Mouse (Mus musculus) heart, embryonic 13.5 days (tissue): Measurements from ENCODE around the gene Cldn13. TPM values are rescaled to one million over a fixed set of nuclear protein-coding genes. Genes with fewer than 3 reads are reported as not detected.

ENCODE experiments used
- ATAC-seq: fragments of 200-750 bp; cut with Nextera tagmentation; 2 replicates; pipeline ENCODE4 v1.8.0; 2017; ENCODE audit warnings: moderate TSS enrichment; ENCODE audit not compliant: insufficient number of reproducible peaks, low FRiP score, low TSS enrichment; ENCODE audit errors: extremely low read depth
- H3K27ac ChIP-seq: fragments of 300-500 bp; sonication (generic); replicated peaks from 2 replicates; pipeline ENCODE4 v1.5.1; 2015; ENCODE audit warnings: moderate library complexity, mild to moderate bottlenecking, inconsistent platforms
- H3K27me3 ChIP-seq: fragments of 300-500 bp; sonication (generic); replicated peaks from 2 replicates; pipeline ENCODE4 v1.6.1; 2015; ENCODE audit warnings: mild to moderate bottlenecking, inconsistent platforms
- H3K36me3 ChIP-seq: fragments of 300-500 bp; sonication (generic); 2 replicates; pipeline ENCODE4 v1.6.1; 2015; ENCODE audit warnings: mild to moderate bottlenecking, inconsistent platforms
- H3K4me1 ChIP-seq: fragments of 300-500 bp; sonication (generic); 2 replicates; pipeline ENCODE4 v1.6.1; 2015; ENCODE audit warnings: inconsistent platforms
- H3K4me2 ChIP-seq: fragments of 300-500 bp; sonication (generic); 2 replicates; pipeline ENCODE4 v1.6.1; 2015; ENCODE audit warnings: inconsistent platforms, mild to moderate bottlenecking, moderate library complexity
- H3K4me3 ChIP-seq: fragments of 300-500 bp; sonication (generic); 2 replicates; pipeline ENCODE4 v1.5.1; 2015; ENCODE audit warnings: moderate library complexity, mild to moderate bottlenecking, inconsistent platforms
- H3K9ac ChIP-seq: fragments of 300-500 bp; sonication (generic); 2 replicates; pipeline ENCODE4 v1.6.1; 2015; ENCODE audit warnings: inconsistent platforms, mild to moderate bottlenecking, moderate library complexity
- H3K9me3 ChIP-seq: fragments of 300-500 bp; sonication (generic); 2 replicates; pipeline ENCODE4 v1.6.1; 2016; ENCODE audit warnings: inconsistent platforms
- WGBS: fragments of 180-500 bp; shearing (Covaris S2); methylation state at CpG from one replicate; pipeline ENCODE4 v1.1.7; 2015; ENCODE audit warnings: mixed read lengths; 5-methylcytosine and 5-hydroxymethylcytosine counted together
- polyA plus RNA-seq: library from polyadenylated mRNA; unstranded; fragments of >200 nt; fragmentation: Nextera tagmentation; extraction: Ambion mirVana; gene quantifications from 2 replicates; pipeline ENCODE4 v1.2.1, GENCODE M21; 2015

Gene Cldn13
- polyA plus RNA-seq, 1 experiment from 2014 or later: 3.2 TPM

DNA sequence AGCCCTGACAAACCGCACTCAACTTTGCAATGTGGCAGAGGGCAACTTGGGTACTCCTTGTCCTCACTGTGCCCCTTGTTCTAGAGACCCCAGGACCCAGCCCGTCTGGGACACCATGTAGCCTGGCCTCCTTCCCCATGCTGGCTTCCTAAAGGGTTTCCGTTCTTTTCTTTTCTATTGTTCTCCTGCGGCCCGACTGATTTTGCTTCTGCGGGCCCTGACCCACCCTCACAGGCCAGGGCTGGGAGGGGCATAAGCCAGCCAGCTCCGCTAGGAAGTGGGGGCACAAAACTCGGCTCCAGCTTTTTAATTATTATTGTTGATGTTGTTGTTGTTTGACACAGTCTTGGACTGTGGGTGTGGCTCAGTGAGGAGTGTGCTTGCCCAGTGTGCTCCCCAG, 23.8 kb downstream of the Cldn13 start:
- WGBS: 65% methylated on average over 8 of the region's 8 CpGs
- no peaks in the 10 kb centered on the region for H3K36me3 ChIP-seq
- ATAC-seq: no peak
- H3K9ac ChIP-seq: no peak overlapping the region
- H3K4me3 ChIP-seq: no peak overlapping the region
- peaks cover 19% of the 10 kb centered on the region for H3K4me1 ChIP-seq
- peak overlapping the region; percentile 70 for H3K27ac ChIP-seq
- peaks cover 4% of the 10 kb centered on the region; the same call in 1 of the 2 replicates for H3K9me3 ChIP-seq
- H3K4me2 ChIP-seq: no peak overlapping the region
- H3K27me3 ChIP-seq: no peaks in the 10 kb centered on the region; the same call in 1 of the 2 replicates

- Histone ChIP-seq H3K9me3 (peaks cover 4% of the 10 kb centered on the region; the same call in 1 of the 2 replicates), H3K36me3 (no peaks in the 10 kb centered on the region), H3K4me1 (peaks cover 19% of the 10 kb centered on the region), H3K4me3 (no peak overlapping the region), H3K4me2 (no peak overlapping the region), H3K27ac (peak overlapping the region; percentile 70; the same call in 1 of the 2 replicates), H3K27me3 (no peaks in the 10 kb centered on the region; the same call in 1 of the 2 replicates), H3K9ac (0 out of 2 replicates have a peak overlapping the region, but pooled peaks have one; percentile 3)
- 57% methylated on average over 6 of the region's 6 CpGs for WGBS
- no peak for ATAC-seq
Measured at GRCm38 (mm10) chr5:134890601-134891054, 24.7 kb downstream of the Cldn13 start.

- H3K9me3 ChIP-seq: peaks cover 4% of the 10 kb centered on the region; the same call in 1 of the 2 replicates
- peaks cover 12% of the 10 kb centered on the region for H3K4me1 ChIP-seq
- 70% methylated on average over 7 of the region's 7 CpGs for WGBS
- no peak for ATAC-seq
- H3K27me3 ChIP-seq: no peaks in the 10 kb centered on the region; the same call in 1 of the 2 replicates
- peak overlapping the region; percentile 70; the same call in 1 of the 2 replicates for H3K27ac ChIP-seq
- H3K4me3 ChIP-seq: no peak overlapping the region
- H3K4me2 ChIP-seq: no peak overlapping the region
- no peaks in the 10 kb centered on the region for H3K36me3 ChIP-seq
- no peak overlapping the region for H3K9ac ChIP-seq
Measured at GRCm38 (mm10) chr5:134888505-134888904, 26.8 kb downstream of the Cldn13 start.

- peak; percentile 55; the same call in 1 of the 2 replicates for ATAC-seq
- H3K9ac ChIP-seq: no peak overlapping the region
- H3K9me3 ChIP-seq: peaks cover 2% of the 10 kb centered on the region; the same call in 1 of the 2 replicates
- peaks cover 12% of the 10 kb centered on the region for H3K4me1 ChIP-seq
- H3K27ac ChIP-seq: peak overlapping the region; percentile 70
- H3K4me3 ChIP-seq: no peak overlapping the region
- H3K4me2 ChIP-seq: peak overlapping the region; percentile 27
- no peaks in the 10 kb centered on the region; the same call in 1 of the 2 replicates for H3K27me3 ChIP-seq
- WGBS: 57% methylated on average over 18 of the region's 18 CpGs
- H3K36me3 ChIP-seq: no peaks in the 10 kb centered on the region
Measured at GRCm38 (mm10) chr5:134887447-134888335, 27.6 kb downstream of the Cldn13 start.

GRCm38 (mm10) chr5:134883077-134883476, 32.2 kb downstream of the Cldn13 start:
- Histone ChIP-seq H3K4me2 (no peak overlapping the region), H3K9ac (no peak overlapping the region), H3K9me3 (peaks cover 7% of the 10 kb centered on the region; the same call in 1 of the 2 replicates), H3K27ac (no peak overlapping the region), H3K27me3 (no peaks in the 10 kb centered on the region; the same call in 1 of the 2 replicates), H3K36me3 (no peaks in the 10 kb centered on the region), H3K4me3 (no peak overlapping the region), H3K4me1 (peaks cover 4% of the 10 kb centered on the region; the same call in 1 of the 2 replicates)
- no peak for ATAC-seq
- 58% methylated on average over 3 of the region's 3 CpGs for WGBS

GRCm38 (mm10) chr5:134876801-134877200, 38.5 kb downstream of the Cldn13 start:
- Histone ChIP-seq H3K9ac (no peak overlapping the region), H3K4me2 (no peak overlapping the region), H3K4me3 (no peak overlapping the region), H3K27ac (no peak overlapping the region), H3K27me3 (no peaks in the 10 kb centered on the region; the same call in 1 of the 2 replicates), H3K36me3 (no peaks in the 10 kb centered on the region), H3K9me3 (peaks cover 7% of the 10 kb centered on the region; the same call in 1 of the 2 replicates), H3K4me1 (no peaks in the 10 kb centered on the region)
- 48% methylated on average over 10 of the region's 10 CpGs for WGBS
- ATAC-seq: no peak

GRCm38 (mm10) chr5:134875245-134875644, 40.1 kb downstream of the Cldn13 start:
- Histone ChIP-seq H3K9ac (no peak overlapping the region), H3K4me2 (no peak overlapping the region), H3K4me1 (no peaks in the 10 kb centered on the region), H3K4me3 (no peak overlapping the region), H3K27me3 (no peaks in the 10 kb centered on the region; the same call in 1 of the 2 replicates), H3K36me3 (no peaks in the 10 kb centered on the region), H3K9me3 (no peaks in the 10 kb centered on the region), H3K27ac (no peak overlapping the region)
- 91% methylated on average over 5 of the region's 5 CpGs for WGBS
- ATAC-seq: no peak

DNA sequence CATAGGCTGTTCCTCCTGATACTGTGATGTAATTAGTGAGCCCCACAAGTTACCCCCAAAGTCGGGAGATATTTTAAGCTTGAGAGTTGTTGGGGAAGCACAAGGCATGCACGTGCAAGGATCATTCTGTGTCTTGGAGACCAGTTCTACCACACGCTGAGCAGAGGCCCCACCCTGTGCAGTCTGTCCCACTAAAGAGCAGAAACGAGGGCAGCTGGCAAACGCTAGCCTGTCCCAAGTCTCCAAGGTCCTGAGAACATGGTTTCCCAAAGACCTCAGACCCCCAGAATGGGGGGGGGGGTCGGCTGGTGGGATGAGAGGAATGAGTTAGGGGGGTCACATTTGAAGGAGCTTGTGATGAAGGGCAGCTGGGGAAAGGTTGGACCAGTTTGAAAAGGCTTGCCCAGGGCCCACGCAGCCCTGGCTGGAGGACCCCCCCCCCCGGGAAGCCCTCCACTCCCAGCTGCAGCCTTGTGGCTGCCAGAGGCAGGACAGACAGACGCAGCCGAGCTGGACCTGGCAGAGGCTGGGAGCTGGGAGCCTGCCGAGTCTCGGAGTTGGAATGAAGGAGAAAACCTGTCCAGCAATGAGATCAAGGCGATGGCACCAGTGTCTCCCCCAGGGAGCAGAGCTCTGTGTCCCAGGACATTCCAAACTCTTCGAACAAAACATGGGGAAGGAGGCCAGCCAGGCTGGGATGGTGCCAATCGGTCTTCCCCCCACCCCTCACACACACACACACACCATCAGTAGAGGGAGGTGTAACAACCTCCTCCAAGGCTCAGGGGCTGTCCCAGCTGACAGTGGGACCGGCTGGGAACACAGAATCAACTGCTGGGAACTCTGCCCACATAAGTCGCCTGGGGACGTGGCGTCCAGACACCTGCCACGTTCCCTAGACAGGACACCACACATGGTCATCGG, 41.1 kb downstream of the Cldn13 start:
- Histone ChIP-seq H3K4me2 (no peak overlapping the region), H3K9me3 (no peaks in the 10 kb centered on the region), H3K27ac (no peak overlapping the region), H3K9ac (no peak overlapping the region), H3K4me3 (no peak overlapping the region), H3K27me3 (no peaks in the 10 kb centered on the region; the same call in 1 of the 2 replicates), H3K4me1 (no peaks in the 10 kb centered on the region), H3K36me3 (no peaks in the 10 kb centered on the region)
- ATAC-seq: no peak
- WGBS: 59% methylated on average over 21 of the region's 21 CpGs

- Histone ChIP-seq H3K36me3 (no peaks in the 10 kb centered on the region), H3K9me3 (no peaks in the 10 kb centered on the region), H3K9ac (no peak overlapping the region), H3K4me1 (peaks cover 3% of the 10 kb centered on the region), H3K4me2 (no peak overlapping the region), H3K27ac (no peak overlapping the region), H3K27me3 (no peaks in the 10 kb centered on the region; the same call in 1 of the 2 replicates), H3K4me3 (no peak overlapping the region)
- no peak for ATAC-seq
- WGBS: 83% methylated on average over 8 of the region's 8 CpGs
Measured at GRCm38 (mm10) chr5:134873034-134873433, 42.3 kb downstream of the Cldn13 start.

DNA sequence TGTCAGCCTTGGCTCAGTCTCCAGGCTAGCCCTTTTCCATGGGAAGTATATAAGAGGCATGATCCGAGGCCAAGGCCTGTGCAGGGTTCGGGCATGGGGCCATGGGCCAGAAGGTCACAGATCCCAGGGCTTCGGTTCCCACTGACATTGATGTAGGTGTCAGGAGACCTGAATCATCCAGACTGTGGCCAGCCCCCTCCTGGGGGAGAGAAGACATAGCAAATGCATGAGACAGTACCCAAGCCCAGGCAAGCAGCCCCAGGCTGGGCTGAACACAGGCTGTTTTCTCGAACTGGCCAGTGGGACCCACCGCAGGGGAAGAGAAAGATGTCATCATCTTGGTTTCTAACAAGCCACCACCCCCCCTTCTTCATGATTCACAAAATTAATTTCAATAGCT, 42.7 kb downstream of the Cldn13 start:
- Histone ChIP-seq H3K4me3 (no peak overlapping the region), H3K9ac (no peak overlapping the region), H3K27me3 (no peaks in the 10 kb centered on the region), H3K36me3 (no peaks in the 10 kb centered on the region), H3K4me1 (peaks cover 7% of the 10 kb centered on the region), H3K9me3 (no peaks in the 10 kb centered on the region), H3K4me2 (no peak overlapping the region), H3K27ac (no peak overlapping the region)
- no peak for ATAC-seq
- WGBS: 68% methylated on average over 5 of the region's 5 CpGs

- H3K9me3 ChIP-seq: no peaks in the 10 kb centered on the region
- H3K27ac ChIP-seq: no peak overlapping the region
- 68% methylated on average over 5 of the region's 5 CpGs for WGBS
- H3K4me3 ChIP-seq: no peak overlapping the region
- H3K9ac ChIP-seq: no peak overlapping the region
- no peak overlapping the region for H3K4me2 ChIP-seq
- no peak for ATAC-seq
- peaks cover 24% of the 10 kb centered on the region for H3K4me1 ChIP-seq
- no peaks in the 10 kb centered on the region for H3K36me3 ChIP-seq
- H3K27me3 ChIP-seq: 0 out of 2 replicates have a peak, but pooled peaks cover 6% of the 10 kb centered on the region
Measured at GRCm38 (mm10) chr5:134868506-134868905, 46.8 kb downstream of the Cldn13 start.
